Mouse (Mus musculus): ENCODE data around the gene Igf2bp1.

DNA sequence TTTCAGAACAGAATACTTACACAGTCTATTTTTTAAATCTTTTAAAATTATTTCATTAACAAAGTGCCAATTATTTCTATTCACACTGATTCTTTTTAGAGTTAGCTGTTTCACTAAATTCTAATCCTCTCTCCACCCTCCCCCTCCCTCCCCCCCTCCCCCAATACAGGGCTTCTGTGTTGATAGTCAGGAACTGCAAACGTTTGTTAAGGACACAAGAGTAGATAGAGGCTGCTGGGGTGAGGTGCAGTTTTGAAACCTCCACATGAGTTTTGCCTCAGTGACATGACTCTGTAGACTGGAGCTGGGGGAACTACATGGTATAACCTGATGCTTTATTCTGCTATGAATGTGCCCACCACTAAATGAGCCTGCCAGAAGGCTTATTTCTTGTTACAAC is 3.1 kb upstream of the Igf2bp1 start:
- TF ChIP-seq CTCF (IDR thresholded peaks at IDR 0.05; ENCODE audit: low read depth, low read length) (no peak), POLR2A (IDR thresholded peaks at IDR 0.05; ENCODE audit: borderline replicate concordance, low read depth, low read length) (no peak)
